Mouse (Mus musculus) brain, embryonic 18.5 days (tissue): ENCODE data around the gene Hist1h2bk.

Experiments
- DNase-seq: peaks from one replicate; pipeline ENCODE4 v3.0.0-alpha.2; 2012; ENCODE audit warnings: low read depth, low spot score

Gene Hist1h2bk

GRCm38 (mm10) chr13:22035267-22036148, at the start of gene Hist1h2bk, which contains the start of gene Hist1h2ah:
Hist1h2bk (plus strand) TSS chr13:22035870.
Hist1h2ah (minus strand) TSS chr13:22035568.
- peak; percentile 94 for DNase-seq

- DNase-seq: no peak
These were observed 43.1 kb upstream of the Hist1h2bk start for GRCm38 (mm10) chr13:21992550-21992949.

GRCm38 (mm10) chr13:21993957-21994738, 41.5 kb upstream of the Hist1h2bk start:
- DNase-seq: no peak

GRCm38 (mm10) chr13:21994896-21995295, 40.8 kb upstream of the Hist1h2bk start:
- DNase-seq: no peak

GRCm38 (mm10) chr13:21995331-21995914, 40.2 kb upstream of the Hist1h2bk start:
- no peak for DNase-seq

- no peak for DNase-seq
These were observed 39.4 kb upstream of the Hist1h2bk start for GRCm38 (mm10) chr13:21996101-21996839.

- DNase-seq: no peak
These were observed 38.9 kb upstream of the Hist1h2bk start for GRCm38 (mm10) chr13:21996840-21997185.

- no peak for DNase-seq
These were observed 38.4 kb upstream of the Hist1h2bk start for GRCm38 (mm10) chr13:21997201-21997820.

- no peak for DNase-seq
These were observed 37.8 kb upstream of the Hist1h2bk start for GRCm38 (mm10) chr13:21997821-21998220.

- no peak for DNase-seq
These were observed 37.3 kb upstream of the Hist1h2bk start for GRCm38 (mm10) chr13:21998412-21998811.

- no peak for DNase-seq
These were observed 36.5 kb upstream of the Hist1h2bk start for GRCm38 (mm10) chr13:21999147-21999546.

- DNase-seq: no peak
These were observed 34.3 kb upstream of the Hist1h2bk start for GRCm38 (mm10) chr13:22001346-22001745.

- no peak for DNase-seq
These were observed 33.8 kb upstream of the Hist1h2bk start for GRCm38 (mm10) chr13:22001823-22002222.

GRCm38 (mm10) chr13:22005605-22006333, 29.9 kb upstream of the Hist1h2bk start:
- DNase-seq: no peak

- DNase-seq: no peak
These were observed 29.1 kb upstream of the Hist1h2bk start for GRCm38 (mm10) chr13:22006334-22007120.

GRCm38 (mm10) chr13:22007121-22007510, 28.6 kb upstream of the Hist1h2bk start:
- DNase-seq: no peak

GRCm38 (mm10) chr13:22007872-22008271, 27.8 kb upstream of the Hist1h2bk start:
- no peak for DNase-seq

GRCm38 (mm10) chr13:22008707-22009106, 27.0 kb upstream of the Hist1h2bk start:
- no peak for DNase-seq

GRCm38 (mm10) chr13:22009642-22010041, 26.0 kb upstream of the Hist1h2bk start, which contains the start of gene Prss16:
Prss16 (minus strand) TSS chr13:22009742.
- no peak for DNase-seq
